Mouse (Mus musculus) c-Kit-negative CD71-positive TER-119-positive erythroid progenitor cells, embryonic 14.5 days (primary cell): Measurements from ENCODE around the gene Rpe65.

Experiments used
- DNase-seq: peaks from one replicate; pipeline ENCODE4 v3.0.0-alpha.2; 2013; ENCODE audit warnings: low read depth, low spot score

Rpe65 gene

GRCm38 (mm10) chr3:159598875-159599274, at the start of gene Rpe65:
TSS of gene Rpe65 (plus strand) at chr3:159599175.
- DNase-seq, result no peak

- no peak for DNase-seq
Measured at GRCm38 (mm10) chr3:159550224-159550623, 48.8 kb upstream of the Rpe65 start.

- DNase-seq, result no peak
Measured at GRCm38 (mm10) chr3:159614977-159615376, 16.0 kb downstream of the Rpe65 start.

DNA sequence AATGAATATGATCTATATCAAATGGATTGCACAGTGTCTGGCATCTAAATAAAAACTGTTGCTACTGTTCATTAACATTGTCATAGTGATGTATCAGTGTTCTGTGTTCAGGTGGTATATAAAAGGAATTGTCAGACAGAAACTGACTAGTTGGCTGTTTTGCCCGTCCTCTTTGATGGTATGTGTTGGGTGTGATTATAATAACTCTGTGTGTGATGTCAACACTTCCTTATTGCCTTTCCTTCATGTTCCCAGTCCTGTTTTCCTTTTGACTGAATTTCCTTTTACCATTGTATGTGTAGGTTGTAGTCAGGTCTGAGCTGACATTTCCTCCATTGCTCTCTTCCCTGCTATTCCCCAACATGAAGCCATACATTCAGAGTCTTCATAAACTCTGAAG, 22.1 kb downstream of the Rpe65 start:
- DNase-seq, result no peak

GRCm38 (mm10) chr3:159624010-159624409, 25.0 kb downstream of the Rpe65 start:
- DNase-seq, result no peak

GRCm38 (mm10) chr3:159660741-159661140, 61.8 kb downstream of the Rpe65 start:
- no peak for DNase-seq

DNA sequence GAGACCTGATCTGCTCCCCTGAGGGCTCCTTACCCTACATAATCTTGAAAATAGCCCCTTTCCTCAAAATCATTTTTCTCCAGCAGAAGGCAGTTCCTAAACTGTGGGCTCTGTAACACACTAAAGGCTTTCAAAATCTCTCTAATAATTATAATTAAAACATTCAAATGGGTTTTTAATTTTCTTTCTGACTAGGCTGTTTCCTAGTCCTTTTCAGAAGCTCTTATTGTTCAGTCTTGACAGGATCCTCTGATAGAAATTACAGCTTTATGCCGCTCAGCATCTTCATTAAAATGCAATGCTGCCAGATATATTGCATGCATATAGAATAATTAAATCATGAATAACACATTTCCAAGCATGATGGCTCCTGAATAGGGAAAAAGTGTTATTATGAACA, 64.4 kb downstream of the Rpe65 start:
- no peak for DNase-seq
